Mouse (Mus musculus) stomach, embryonic 14.5 days (tissue): ENCODE data around the gene Zdhhc1. TPM values are rescaled to one million over a fixed set of nuclear protein-coding genes. Genes with fewer than 3 reads are reported as not detected.

Experiments used
- ATAC-seq: fragments of 200-750 bp; cut with Nextera tagmentation; 2 replicates; pipeline ENCODE4 v1.8.0; 2017; ENCODE audit warnings: low read depth, moderate TSS enrichment; ENCODE audit not compliant: insufficient number of reproducible peaks, insufficient read depth, low FRiP score
- H3K27ac ChIP-seq: fragments of 300-500 bp; sonication (generic); 2 replicates; pipeline ENCODE4 v1.5.1; 2014; ENCODE audit warnings: mild to moderate bottlenecking, low read length, moderate library complexity, mixed read lengths
- H3K27me3 ChIP-seq: fragments of 300-500 bp; sonication (generic); 2 replicates; pipeline ENCODE4 v1.6.1; 2014; ENCODE audit warnings: low read length, control low read depth, mixed read lengths; ENCODE audit not compliant: control insufficient read depth, insufficient read depth
- H3K36me3 ChIP-seq: fragments of 300-500 bp; sonication (generic); 2 replicates; pipeline ENCODE4 v1.6.1; 2014; ENCODE audit warnings: mild to moderate bottlenecking, control low read depth, low read length, moderate library complexity, mixed read lengths; ENCODE audit not compliant: control insufficient read depth, insufficient read depth
- H3K4me1 ChIP-seq: fragments of 300-500 bp; sonication (generic); 2 replicates; pipeline ENCODE4 v1.6.1; 2014; ENCODE audit warnings: low read length, control low read depth, mixed read lengths; ENCODE audit not compliant: control insufficient read depth, insufficient read depth
- H3K4me2 ChIP-seq: fragments of 300-500 bp; sonication (generic); replicated peaks from 2 replicates; pipeline ENCODE4 v1.6.1; 2014; ENCODE audit warnings: low read depth, low read length, control low read depth
- H3K4me3 ChIP-seq: fragments of 300-500 bp; sonication (generic); 2 replicates; pipeline ENCODE4 v1.5.1; 2014; ENCODE audit warnings: low read depth, low read length, control low read depth
- H3K9ac ChIP-seq: fragments of 300-500 bp; sonication (generic); replicated peaks from 2 replicates; pipeline ENCODE4 v1.6.1; 2014; ENCODE audit warnings: low read depth, mild to moderate bottlenecking, control low read depth, low read length, moderate library complexity, mixed read lengths
- H3K9me3 ChIP-seq: fragments of 300-500 bp; sonication (generic); 2 replicates; pipeline ENCODE4 v1.6.1; 2016; ENCODE audit warnings: low read depth, low read length, control low read depth; ENCODE audit not compliant: control insufficient read depth
- WGBS: fragments of 180-500 bp; shearing (Covaris S2); extraction: QIAGEN DNeasy Blood & Tissue Kit; methylation state at CpG from one replicate; pipeline ENCODE4 v1.1.7; 2014; 5-methylcytosine and 5-hydroxymethylcytosine counted together
- polyA plus RNA-seq: library from polyadenylated mRNA; unstranded; fragments of >200 nt; fragmentation: Nextera tagmentation; extraction: Ambion mirVana; gene quantifications from 2 replicates; pipeline ENCODE4 v1.2.1, GENCODE M21; 2014

Zdhhc1 gene
- polyA plus RNA-seq, 1 experiment from 2014 or later: 33.9 TPM

- peaks cover 36% of the 10 kb centered on the region for H3K4me1 ChIP-seq
- H3K9ac ChIP-seq: no peak overlapping the region
- no peak for ATAC-seq
- H3K36me3 ChIP-seq: peaks cover 12% of the 10 kb centered on the region
- no peaks in the 10 kb centered on the region for H3K9me3 ChIP-seq
- no peak overlapping the region for H3K4me2 ChIP-seq
- no peaks in the 10 kb centered on the region for H3K27me3 ChIP-seq
- 57% methylated on average over 21 of the region's 21 CpGs for WGBS
- H3K27ac ChIP-seq: no peak overlapping the region
- H3K4me3 ChIP-seq: no peak overlapping the region
Measured at GRCm38 (mm10) chr8:105521995-105522769, 25.5 kb upstream of the Zdhhc1 start.

DNA sequence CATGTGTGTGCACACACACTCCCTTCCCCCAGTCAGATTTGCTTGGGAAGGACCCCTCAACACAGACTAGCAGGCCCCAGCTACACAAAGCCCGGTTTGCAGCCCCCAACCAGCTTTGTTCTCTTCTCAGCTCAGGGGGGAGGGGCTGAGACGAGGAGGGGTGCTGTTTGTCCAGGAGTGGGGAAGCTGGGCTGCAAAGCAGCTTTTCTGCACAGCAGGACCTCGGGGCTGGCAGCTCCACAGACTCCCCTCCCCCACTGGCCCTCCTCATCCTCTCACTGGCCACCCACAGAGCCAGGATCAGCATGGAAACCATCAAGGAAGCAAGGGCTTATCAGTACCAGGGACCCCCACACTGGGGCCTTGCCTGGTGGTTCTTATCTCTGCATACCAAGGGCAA lies 24.4 kb upstream of the Zdhhc1 start:
- Histone ChIP-seq H3K9ac (no peak overlapping the region), H3K4me1 (peaks cover 42% of the 10 kb centered on the region)

DNA sequence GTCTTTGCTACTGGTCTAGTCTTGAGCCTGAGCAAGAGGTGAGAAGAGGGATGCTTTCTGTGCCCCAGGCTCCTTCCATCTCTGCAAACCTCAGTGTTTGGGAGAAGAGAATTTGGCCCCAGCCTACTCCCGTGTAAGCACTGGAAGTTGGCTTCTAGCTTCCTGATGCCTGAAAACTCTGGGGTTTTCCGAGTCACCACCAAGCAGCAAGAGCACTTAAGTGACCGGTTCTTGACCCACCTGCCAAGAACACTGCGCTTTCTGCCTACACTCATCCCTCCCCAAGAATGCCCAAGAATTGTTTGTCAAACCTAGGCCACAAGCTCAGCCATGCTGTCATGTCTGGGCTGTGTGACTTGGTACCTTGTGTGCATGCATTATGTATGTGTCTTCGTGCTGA lies 23.8 kb upstream of the Zdhhc1 start:
- no peak overlapping the region; the same call in 1 of the 2 replicates for H3K9ac ChIP-seq
- no peak overlapping the region for H3K27ac ChIP-seq
- H3K4me3 ChIP-seq: no peak overlapping the region
- no peaks in the 10 kb centered on the region for H3K27me3 ChIP-seq
- no peak overlapping the region; the same call in 1 of the 2 replicates for H3K4me2 ChIP-seq
- no peaks in the 10 kb centered on the region for H3K9me3 ChIP-seq
- ATAC-seq: no peak
- 33% methylated on average over 5 of the region's 5 CpGs for WGBS
- peaks cover 44% of the 10 kb centered on the region for H3K4me1 ChIP-seq
- H3K36me3 ChIP-seq: peaks cover 12% of the 10 kb centered on the region

More for the DNA sequence above, 24.4 kb upstream of the Zdhhc1 start:
- H3K4me2 ChIP-seq: no peak overlapping the region
- peak overlapping the region; percentile 48; the same call in 1 of the 2 replicates for H3K27ac ChIP-seq
- H3K9me3 ChIP-seq: no peaks in the 10 kb centered on the region
- H3K27me3 ChIP-seq: no peaks in the 10 kb centered on the region
- H3K4me3 ChIP-seq: no peak overlapping the region
- ATAC-seq: no peak
- H3K36me3 ChIP-seq: peaks cover 12% of the 10 kb centered on the region
- WGBS: 5% methylated on average over 3 of the region's 3 CpGs

DNA sequence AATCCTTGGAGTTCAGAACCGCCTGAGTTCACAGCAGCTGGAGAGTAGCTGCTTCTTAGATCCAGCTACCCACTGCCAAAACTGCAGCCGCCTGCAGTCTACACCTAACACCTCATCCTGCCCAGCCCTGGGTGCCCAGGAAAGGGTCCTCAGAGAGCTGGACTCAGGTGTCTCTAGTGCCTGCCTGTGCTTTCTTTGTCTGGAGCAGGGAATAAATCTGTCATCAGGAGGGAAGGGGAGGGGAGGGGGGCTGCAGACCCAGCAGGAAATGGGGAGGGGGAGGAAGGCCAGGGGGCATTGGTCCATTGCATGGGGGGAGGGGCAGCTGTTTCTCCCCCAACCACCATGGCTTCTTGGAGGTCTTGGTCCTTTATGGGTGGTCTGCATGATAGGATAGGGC lies 22.9 kb upstream of the Zdhhc1 start:
- Histone ChIP-seq H3K9ac (no peak overlapping the region), H3K9me3 (no peaks in the 10 kb centered on the region), H3K4me3 (peak overlapping the region; percentile 63; the same call in 1 of the 2 replicates), H3K27ac (no peak overlapping the region), H3K36me3 (peaks cover 3% of the 10 kb centered on the region; the same call in 1 of the 2 replicates), H3K4me1 (peaks cover 44% of the 10 kb centered on the region), H3K27me3 (no peaks in the 10 kb centered on the region), H3K4me2 (peak overlapping the region; percentile 99)
- ATAC-seq: no peak
- 16% methylated on average over 2 of the region's 2 CpGs for WGBS

GRCm38 (mm10) chr8:105518436-105519313 lies 22.0 kb upstream of the Zdhhc1 start, which contains the start of gene Hsd11b2:
Hsd11b2 (plus strand) TSS chr8:105518755.
- 0 out of 2 replicates have a peak within 1 kb of the TSS, but pooled peaks have one; percentile 10 for H3K27ac ChIP-seq
- 0 out of 2 replicates have a peak, but pooled peaks cover 1% of the 10 kb centered on the region for H3K36me3 ChIP-seq
- WGBS: under 1% methylated on average over 67 of the region's 68 CpGs
- H3K4me3 ChIP-seq: peak within 1 kb of the TSS; percentile 63
- peak within 1 kb of the TSS; percentile 72 for H3K9ac ChIP-seq
- peak within 1 kb of the TSS; percentile 99 for H3K4me2 ChIP-seq
- ATAC-seq: peak; percentile 40; the same call in 1 of the 2 replicates
- no peaks in the 10 kb centered on the region for H3K9me3 ChIP-seq
- H3K4me1 ChIP-seq: peaks cover 44% of the 10 kb centered on the region
- no peaks in the 10 kb centered on the region for H3K27me3 ChIP-seq

DNA sequence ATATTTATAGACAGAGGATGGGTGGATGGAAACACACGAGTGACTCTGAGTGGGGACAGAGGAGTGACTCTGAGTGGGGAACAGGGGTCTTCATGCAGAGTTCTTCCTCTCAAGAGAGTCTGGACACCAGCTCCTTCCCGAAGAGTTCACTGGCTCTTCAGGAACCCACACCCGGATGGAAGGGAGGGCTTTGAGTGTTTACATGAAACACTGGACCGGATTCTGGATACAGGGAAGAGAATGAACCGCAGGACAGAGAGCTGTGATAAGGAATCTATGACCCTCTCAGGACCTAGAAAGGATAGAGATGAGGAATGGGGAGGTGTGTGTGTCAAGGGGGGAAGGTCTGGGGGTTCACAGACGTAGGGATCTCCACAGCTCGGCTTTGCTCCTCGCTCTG lies 20.6 kb upstream of the Zdhhc1 start:
- H3K27ac ChIP-seq: no peak overlapping the region
- no peaks in the 10 kb centered on the region for H3K36me3 ChIP-seq
- no peak overlapping the region for H3K4me2 ChIP-seq
- WGBS: 28% methylated on average over 8 of the region's 8 CpGs
- peaks cover 37% of the 10 kb centered on the region for H3K4me1 ChIP-seq
- no peaks in the 10 kb centered on the region for H3K9me3 ChIP-seq
- no peaks in the 10 kb centered on the region for H3K27me3 ChIP-seq
- no peak overlapping the region for H3K9ac ChIP-seq
- no peak overlapping the region for H3K4me3 ChIP-seq
- ATAC-seq: no peak

DNA sequence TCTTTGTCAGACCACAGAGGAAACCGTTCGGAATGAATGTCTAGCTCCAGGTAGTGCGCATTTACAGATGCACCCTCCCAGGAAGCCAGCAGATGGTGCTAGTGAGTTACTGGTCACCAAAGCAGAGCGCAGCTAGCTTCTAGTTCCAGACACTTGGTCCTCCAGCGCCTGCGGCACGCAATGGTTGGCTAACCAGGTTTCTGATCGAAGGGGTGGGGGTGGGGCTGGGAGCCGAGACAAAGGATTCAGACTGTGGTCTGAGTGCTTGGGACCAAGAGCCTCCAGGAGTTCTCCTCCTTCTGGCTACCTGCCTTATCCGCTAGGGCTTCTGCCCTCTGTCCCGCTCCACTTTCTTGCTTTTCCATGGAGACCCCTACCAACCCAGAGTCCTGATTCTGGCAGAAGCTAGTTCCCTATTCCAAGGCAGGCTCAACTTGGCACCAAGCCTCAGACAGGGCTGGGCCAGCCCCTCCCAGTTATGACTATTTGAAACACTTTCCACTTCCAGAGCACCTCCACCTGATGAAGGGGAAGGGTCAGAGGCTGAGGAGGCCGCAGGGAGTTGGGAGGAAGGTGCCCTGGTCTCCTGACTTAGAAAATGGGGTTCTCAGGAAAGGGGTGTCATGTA lies 19.4 kb upstream of the Zdhhc1 start:
- Histone ChIP-seq H3K4me3 (no peak overlapping the region), H3K9me3 (no peaks in the 10 kb centered on the region), H3K36me3 (no peaks in the 10 kb centered on the region), H3K4me1 (peaks cover 29% of the 10 kb centered on the region), H3K4me2 (peak overlapping the region; percentile 35; the same call in 1 of the 2 replicates), H3K9ac (no peak overlapping the region), H3K27me3 (no peaks in the 10 kb centered on the region), H3K27ac (no peak overlapping the region)
- WGBS: 16% methylated on average over 12 of the region's 12 CpGs
- peak; percentile 53 for ATAC-seq

DNA sequence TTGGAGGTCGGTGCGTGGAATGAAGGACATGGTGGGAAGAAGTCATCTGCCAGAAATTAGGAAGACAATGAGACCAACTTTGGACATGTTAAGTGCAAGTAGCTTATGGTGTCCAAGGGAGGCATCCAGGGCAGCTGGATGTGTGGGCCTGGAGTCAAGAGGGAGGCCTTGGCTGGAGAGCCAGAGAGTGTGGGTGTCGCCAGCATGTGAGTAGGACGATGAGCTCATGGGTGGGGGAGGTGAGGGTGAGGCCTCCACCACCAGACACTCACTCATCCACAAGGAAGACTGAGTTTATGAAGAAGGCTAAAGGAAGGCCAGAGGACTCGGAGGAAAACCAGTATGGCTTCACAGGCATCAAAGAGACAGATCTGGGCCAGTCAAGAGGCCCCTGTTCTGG lies 18.0 kb upstream of the Zdhhc1 start:
- Histone ChIP-seq H3K27me3 (no peaks in the 10 kb centered on the region), H3K36me3 (no peaks in the 10 kb centered on the region), H3K4me3 (no peak overlapping the region), H3K9me3 (no peaks in the 10 kb centered on the region), H3K4me2 (no peak overlapping the region), H3K27ac (no peak overlapping the region), H3K4me1 (peaks cover 27% of the 10 kb centered on the region; the same call in 1 of the 2 replicates), H3K9ac (no peak overlapping the region)
- ATAC-seq: no peak
- WGBS: 79% methylated on average over 5 of the region's 5 CpGs
